Mouse (Mus musculus): ENCODE measurements at regions not wholly inside any gene's neighbourhood (a gene's known extent, or its start where the extent isn't known, plus 50 kb on each side); places are given as distances from the start of the nearest gene placed in this dataset.

- H3K4me2 ChIP-seq (replicated peaks) = no peak overlapping the region
- no peak for ATAC-seq (ENCODE audit: insufficient number of reproducible peaks, low FRiP score, low TSS enrichment, low read depth)
- no peaks in the 10 kb centered on the region for H3K36me3 ChIP-seq
- no peaks in the 10 kb centered on the region for H3K27me3 ChIP-seq
- H3K9ac ChIP-seq = no peak overlapping the region
- H3K9me3 ChIP-seq (replicated peaks) = no peaks in the 10 kb centered on the region
- no peak overlapping the region for H3K27ac ChIP-seq (replicated peaks)
- H3K4me1 ChIP-seq = no peaks in the 10 kb centered on the region
- no peak overlapping the region for H3K4me3 ChIP-seq (replicated peaks)
These were observed 96.2 kb upstream of the Camk1g start for GRCm38 (mm10) chr1:193466306-193466705.

- Histone ChIP-seq H3K4me1 (peaks cover 13% of the 10 kb centered on the region), H3K4me2 (replicated peaks) (no peak overlapping the region), H3K4me3 (replicated peaks) (no peak overlapping the region), H3K27ac (replicated peaks) (peak overlapping the region; percentile 48), H3K9me3 (replicated peaks) (no peaks in the 10 kb centered on the region), H3K9ac (no peak overlapping the region), H3K36me3 (no peaks in the 10 kb centered on the region), H3K27me3 (no peaks in the 10 kb centered on the region)
- no peak for ATAC-seq (ENCODE audit: insufficient number of reproducible peaks, low FRiP score, low TSS enrichment, low read depth)
- WGBS = 63% methylated on average over 5 of the region's 5 CpGs
These were observed 89.6 kb upstream of the Camk1g start for GRCm38 (mm10) chr1:193459735-193460134.

GRCm38 (mm10) chr1:193457908-193458307 is 87.8 kb upstream of the Camk1g start:
- ATAC-seq (ENCODE audit: insufficient number of reproducible peaks, low FRiP score, low TSS enrichment, low read depth) = no peak
- H3K27ac ChIP-seq (replicated peaks) = no peak overlapping the region
- H3K27me3 ChIP-seq = no peaks in the 10 kb centered on the region
- peaks cover 25% of the 10 kb centered on the region for H3K4me1 ChIP-seq
- no peak overlapping the region for H3K4me3 ChIP-seq (replicated peaks)
- no peak overlapping the region for H3K4me2 ChIP-seq (replicated peaks)
- H3K9me3 ChIP-seq (replicated peaks) = no peaks in the 10 kb centered on the region
- 64% methylated on average over 2 of the region's 2 CpGs for WGBS
- H3K36me3 ChIP-seq = no peaks in the 10 kb centered on the region
- H3K9ac ChIP-seq = no peak overlapping the region

- no peaks in the 10 kb centered on the region for H3K27me3 ChIP-seq
- H3K4me2 ChIP-seq (replicated peaks) = no peak overlapping the region
- H3K27ac ChIP-seq (replicated peaks) = peak overlapping the region; percentile 58
- H3K9ac ChIP-seq = no peak overlapping the region
- H3K4me1 ChIP-seq = peaks cover 33% of the 10 kb centered on the region
- no peaks in the 10 kb centered on the region for H3K36me3 ChIP-seq
- no peaks in the 10 kb centered on the region for H3K9me3 ChIP-seq (replicated peaks)
- no peak overlapping the region for H3K4me3 ChIP-seq (replicated peaks)
- no peak for ATAC-seq (ENCODE audit: insufficient number of reproducible peaks, low FRiP score, low TSS enrichment, low read depth)
- WGBS = 35% methylated on average over 2 of the region's 2 CpGs
These were observed 83.6 kb upstream of the Camk1g start for GRCm38 (mm10) chr1:193453654-193454053.

- Histone ChIP-seq H3K4me3 (replicated peaks) (no peak overlapping the region), H3K36me3 (no peaks in the 10 kb centered on the region), H3K9ac (no peak overlapping the region), H3K4me2 (replicated peaks) (no peak overlapping the region), H3K9me3 (replicated peaks) (no peaks in the 10 kb centered on the region), H3K4me1 (peaks cover 33% of the 10 kb centered on the region), H3K27ac (replicated peaks) (peak overlapping the region; percentile 34; the same call in 1 of the 2 replicates), H3K27me3 (no peaks in the 10 kb centered on the region)
- WGBS = 48% methylated on average over 4 of the region's 4 CpGs
- ATAC-seq (ENCODE audit: insufficient number of reproducible peaks, low FRiP score, low TSS enrichment, low read depth) = no peak
These were observed 81.5 kb upstream of the Camk1g start for GRCm38 (mm10) chr1:193451471-193452135.

GRCm38 (mm10) chr1:193450814-193451213 is 80.7 kb upstream of the Camk1g start:
- no peaks in the 10 kb centered on the region for H3K9me3 ChIP-seq (replicated peaks)
- H3K4me2 ChIP-seq (replicated peaks) = no peak overlapping the region
- 38% methylated on average over 3 of the region's 3 CpGs for WGBS
- no peak overlapping the region for H3K9ac ChIP-seq
- no peaks in the 10 kb centered on the region for H3K36me3 ChIP-seq
- peak overlapping the region; percentile 34; the same call in 1 of the 2 replicates for H3K27ac ChIP-seq (replicated peaks)
- no peaks in the 10 kb centered on the region for H3K27me3 ChIP-seq
- ATAC-seq (ENCODE audit: insufficient number of reproducible peaks, low FRiP score, low TSS enrichment, low read depth) = no peak
- peaks cover 33% of the 10 kb centered on the region for H3K4me1 ChIP-seq
- no peak overlapping the region for H3K4me3 ChIP-seq (replicated peaks)

GRCm38 (mm10) chr1:193450201-193450600 is 80.1 kb upstream of the Camk1g start:
- H3K27me3 ChIP-seq = no peaks in the 10 kb centered on the region
- 61% methylated on average over 6 of the region's 6 CpGs for WGBS
- ATAC-seq (ENCODE audit: insufficient number of reproducible peaks, low FRiP score, low TSS enrichment, low read depth) = no peak
- H3K36me3 ChIP-seq = no peaks in the 10 kb centered on the region
- no peak overlapping the region for H3K4me2 ChIP-seq (replicated peaks)
- H3K4me3 ChIP-seq (replicated peaks) = no peak overlapping the region
- H3K9ac ChIP-seq = no peak overlapping the region
- H3K9me3 ChIP-seq (replicated peaks) = no peaks in the 10 kb centered on the region
- H3K27ac ChIP-seq (replicated peaks) = peak overlapping the region; percentile 55; the same call in 1 of the 2 replicates
- H3K4me1 ChIP-seq = peaks cover 33% of the 10 kb centered on the region

GRCm38 (mm10) chr1:193449394-193450103 is 79.5 kb upstream of the Camk1g start:
- H3K9me3 ChIP-seq (replicated peaks) = no peaks in the 10 kb centered on the region
- no peaks in the 10 kb centered on the region for H3K27me3 ChIP-seq
- 13% methylated on average over 7 of the region's 7 CpGs for WGBS
- no peak overlapping the region for H3K4me2 ChIP-seq (replicated peaks)
- peaks cover 33% of the 10 kb centered on the region for H3K4me1 ChIP-seq
- H3K36me3 ChIP-seq = no peaks in the 10 kb centered on the region
- H3K4me3 ChIP-seq (replicated peaks) = no peak overlapping the region
- no peak overlapping the region for H3K9ac ChIP-seq
- ATAC-seq (ENCODE audit: insufficient number of reproducible peaks, low FRiP score, low TSS enrichment, low read depth) = no peak; the same call in 1 of the 2 replicates
- H3K27ac ChIP-seq (replicated peaks) = peak overlapping the region; percentile 55

- Histone ChIP-seq H3K27me3 (no peaks in the 10 kb centered on the region), H3K9ac (no peak overlapping the region), H3K9me3 (replicated peaks) (no peaks in the 10 kb centered on the region), H3K4me3 (replicated peaks) (no peak overlapping the region), H3K27ac (replicated peaks) (no peak overlapping the region), H3K36me3 (no peaks in the 10 kb centered on the region), H3K4me1 (peaks cover 29% of the 10 kb centered on the region), H3K4me2 (replicated peaks) (no peak overlapping the region)
- 62% methylated on average over 3 of the region's 3 CpGs for WGBS
- ATAC-seq (ENCODE audit: insufficient number of reproducible peaks, low FRiP score, low TSS enrichment, low read depth) = no peak
These were observed 78.8 kb upstream of the Camk1g start for GRCm38 (mm10) chr1:193448793-193449393.

- ATAC-seq (ENCODE audit: insufficient number of reproducible peaks, low FRiP score, low TSS enrichment, low read depth) = no peak
- no peaks in the 10 kb centered on the region for H3K36me3 ChIP-seq
- WGBS = 35% methylated on average over 5 of the region's 5 CpGs
- H3K27me3 ChIP-seq = no peaks in the 10 kb centered on the region
- no peak overlapping the region; the same call in 1 of the 2 replicates for H3K27ac ChIP-seq (replicated peaks)
- H3K4me1 ChIP-seq = peaks cover 22% of the 10 kb centered on the region
- no peak overlapping the region for H3K4me3 ChIP-seq (replicated peaks)
- no peak overlapping the region for H3K4me2 ChIP-seq (replicated peaks)
- H3K9ac ChIP-seq = no peak overlapping the region
- H3K9me3 ChIP-seq (replicated peaks) = no peaks in the 10 kb centered on the region
These were observed 77.5 kb upstream of the Camk1g start for GRCm38 (mm10) chr1:193447647-193448046.

- Histone ChIP-seq H3K27ac (replicated peaks) (no peak overlapping the region), H3K4me1 (no peaks in the 10 kb centered on the region), H3K27me3 (no peaks in the 10 kb centered on the region), H3K9ac (no peak overlapping the region), H3K9me3 (replicated peaks) (no peaks in the 10 kb centered on the region), H3K36me3 (no peaks in the 10 kb centered on the region), H3K4me3 (replicated peaks) (no peak overlapping the region), H3K4me2 (replicated peaks) (no peak overlapping the region)
- WGBS = 71% methylated on average over 1 of the region's 1 CpGs
- no peak for ATAC-seq (ENCODE audit: insufficient number of reproducible peaks, low FRiP score, low TSS enrichment, low read depth)
These were observed 74.0 kb upstream of the Camk1g start for GRCm38 (mm10) chr1:193443964-193444676.
